Mouse (Mus musculus) midbrain, embryonic 12.5 days (tissue): ENCODE data around the gene Unc5cl. TPM values are rescaled to one million over a fixed set of nuclear protein-coding genes. Genes with fewer than 3 reads are reported as not detected.
"Not testable (repeated sequence)": the region's sequence is repeated elsewhere in the genome, so short reads cannot be mapped to it uniquely, and the experiment has no call there.

Experiments
- ATAC-seq: fragments of 200-750 bp; cut with Nextera tagmentation; 2 replicates; pipeline ENCODE4 v1.8.0; 2017; ENCODE audit warnings: low read depth, moderate TSS enrichment, moderate library complexity; ENCODE audit not compliant: low FRiP score
- H3K27ac ChIP-seq: fragments of 300-500 bp; sonication (generic); replicated peaks from 2 replicates; pipeline ENCODE4 v1.5.1; 2016; ENCODE audit warnings: mild to moderate bottlenecking
- H3K27me3 ChIP-seq: fragments of 300-500 bp; sonication (generic); 2 replicates; pipeline ENCODE4 v1.6.1; 2016; ENCODE audit warnings: mild to moderate bottlenecking
- H3K36me3 ChIP-seq: fragments of 300-500 bp; sonication (generic); 2 replicates; pipeline ENCODE4 v1.6.1; 2016
- H3K4me1 ChIP-seq: fragments of 300-500 bp; sonication (generic); 2 replicates; pipeline ENCODE4 v1.6.1; 2016
- H3K4me2 ChIP-seq: fragments of 300-500 bp; sonication (generic); replicated peaks from 2 replicates; pipeline ENCODE4 v1.6.1; 2016; ENCODE audit warnings: mild to moderate bottlenecking, moderate library complexity
- H3K4me3 ChIP-seq: fragments of 300-500 bp; sonication (generic); 2 replicates; pipeline ENCODE4 v1.5.1; 2016; ENCODE audit warnings: mild to moderate bottlenecking
- H3K9ac ChIP-seq: fragments of 300-500 bp; sonication (generic); replicated peaks from 2 replicates; pipeline ENCODE4 v1.6.1; 2016; ENCODE audit warnings: mild to moderate bottlenecking, moderate library complexity
- H3K9me3 ChIP-seq: fragments of 300-500 bp; sonication (generic); 2 replicates; pipeline ENCODE4 v1.6.1; 2016; ENCODE audit warnings: mild to moderate bottlenecking
- WGBS: fragments of 180-500 bp; shearing (Covaris S2); methylation state at CpG from one replicate; pipeline ENCODE4 v1.1.7; 2016; 5-methylcytosine and 5-hydroxymethylcytosine counted together
- polyA plus RNA-seq: library from polyadenylated mRNA; unstranded; fragments of >200 nt; fragmentation: Nextera tagmentation; extraction: Ambion mirVana; gene quantifications from 2 replicates; pipeline ENCODE4 v1.2.1, GENCODE M21; 2016

Gene Unc5cl
- polyA plus RNA-seq, 1 experiment from 2014 or later: 0.22 TPM

DNA sequence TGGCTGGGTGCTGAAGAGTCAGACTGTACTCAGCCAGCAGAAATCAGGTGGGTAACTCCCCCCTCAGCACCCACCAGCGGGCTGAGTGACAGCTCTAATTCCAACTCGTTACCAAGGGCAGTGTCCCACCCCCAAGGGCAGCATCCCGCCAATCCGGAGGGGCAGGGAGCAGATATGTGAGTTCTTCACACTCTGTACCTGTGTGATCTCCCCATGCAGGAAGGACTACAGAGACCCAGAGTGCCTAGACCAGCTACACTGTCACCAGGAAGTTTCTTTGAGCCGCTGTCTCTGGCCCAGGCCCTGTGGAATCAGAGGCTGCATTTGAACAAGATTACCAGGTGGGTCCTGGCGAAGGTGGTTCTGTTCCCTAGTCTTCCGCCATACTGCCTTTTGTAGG, 511 bp upstream of the Unc5cl start:
- Histone ChIP-seq H3K9me3 (no peaks in the 10 kb centered on the region), H3K27me3 (no peaks in the 10 kb centered on the region), H3K4me2 (no peak overlapping the region), H3K4me3 (no peak overlapping the region), H3K36me3 (no peaks in the 10 kb centered on the region), H3K9ac (no peak overlapping the region), H3K27ac (no peak overlapping the region), H3K4me1 (peaks cover 4% of the 10 kb centered on the region; the same call in 1 of the 2 replicates)
- no peak for ATAC-seq
- WGBS: 58% methylated on average over 7 of the region's 7 CpGs

DNA sequence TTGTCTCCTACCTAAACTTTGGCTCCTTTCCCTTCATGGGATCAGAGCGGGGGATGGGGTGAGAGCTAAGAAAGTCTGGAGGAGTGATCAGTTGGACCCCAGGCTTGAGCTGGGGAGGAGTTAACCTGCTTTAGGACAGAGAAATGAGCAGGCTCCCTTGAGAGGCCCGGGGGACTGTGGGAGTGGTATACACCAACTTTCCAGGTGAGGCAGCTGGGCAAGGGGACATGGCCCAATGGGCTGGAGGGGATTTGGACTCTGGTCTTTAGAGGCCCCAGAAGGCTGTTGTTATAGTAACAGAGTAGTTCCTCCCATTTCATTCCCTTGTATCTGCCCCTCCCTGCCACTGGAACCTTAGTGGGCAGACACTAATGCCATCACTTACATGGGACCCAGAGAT, 1.3 kb downstream of the Unc5cl start:
- Histone ChIP-seq H3K4me3 (no peak overlapping the region), H3K9ac (no peak overlapping the region), H3K9me3 (no peaks in the 10 kb centered on the region), H3K4me1 (peaks cover 4% of the 10 kb centered on the region; the same call in 1 of the 2 replicates), H3K27ac (no peak overlapping the region), H3K36me3 (no peaks in the 10 kb centered on the region), H3K4me2 (no peak overlapping the region), H3K27me3 (no peaks in the 10 kb centered on the region)
- 86% methylated on average over 2 of the region's 2 CpGs for WGBS
- ATAC-seq: no peak

DNA sequence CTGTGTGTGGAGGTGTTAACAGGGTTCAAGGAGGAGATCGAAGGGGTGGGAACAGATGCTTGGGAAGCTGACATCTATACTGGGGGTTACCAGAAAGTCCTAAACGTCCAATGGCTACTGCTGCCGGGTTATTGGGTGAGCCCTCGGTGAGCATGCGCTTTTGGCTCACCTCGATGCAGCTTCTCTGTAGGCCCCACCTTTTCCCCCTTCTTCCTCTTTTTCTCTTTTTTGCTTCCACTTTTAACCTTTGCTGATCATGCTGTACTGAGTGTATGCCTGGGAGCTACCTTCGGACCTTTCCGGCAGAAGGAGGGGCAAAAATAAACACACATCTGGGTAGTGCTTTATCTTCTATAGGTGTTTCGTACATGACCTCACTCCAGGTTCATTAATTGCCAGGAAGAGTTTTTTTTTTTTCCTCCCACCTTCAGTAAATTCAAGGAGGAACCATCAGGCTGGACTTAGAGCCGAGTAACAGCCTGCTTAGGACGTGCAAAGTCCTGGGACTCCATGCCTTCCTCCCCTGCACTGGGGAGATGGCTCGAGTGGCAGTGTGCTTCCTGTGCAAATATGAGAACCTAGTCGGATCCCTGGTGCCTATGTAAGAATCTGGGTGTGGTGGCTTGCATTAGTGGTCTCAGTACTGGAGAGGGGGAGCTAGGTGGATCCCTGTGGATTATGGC, 3.4 kb downstream of the Unc5cl start:
- Histone ChIP-seq H3K27me3 (no peaks in the 10 kb centered on the region), H3K9ac (no peak overlapping the region), H3K4me1 (no peaks in the 10 kb centered on the region), H3K4me3 (no peak overlapping the region), H3K4me2 (no peak overlapping the region), H3K36me3 (no peaks in the 10 kb centered on the region), H3K27ac (no peak overlapping the region), H3K9me3 (no peaks in the 10 kb centered on the region)
- WGBS: 83% methylated on average over 13 of the region's 13 CpGs
- no peak for ATAC-seq

DNA sequence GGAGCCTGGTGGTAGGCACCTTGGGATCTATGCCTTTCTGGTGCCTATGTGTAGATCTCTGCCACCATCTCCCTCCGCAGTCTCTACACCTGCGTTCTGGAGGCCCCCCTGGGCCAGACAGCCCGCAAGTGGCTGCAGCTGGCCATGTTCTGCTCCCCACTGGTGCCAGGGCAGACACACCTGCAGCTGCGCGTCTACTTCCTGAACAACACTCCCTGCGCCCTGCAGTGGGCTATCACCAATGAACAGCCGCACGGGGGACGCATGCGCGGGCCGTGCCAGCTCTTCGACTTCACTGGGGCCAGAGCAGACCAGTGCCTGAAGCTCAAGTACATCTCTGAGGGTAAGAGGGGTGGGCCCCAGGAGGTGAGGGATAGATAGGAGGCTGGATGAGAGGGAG, 7.4 kb downstream of the Unc5cl start:
- H3K27ac ChIP-seq: no peak overlapping the region
- H3K36me3 ChIP-seq: no peaks in the 10 kb centered on the region
- no peaks in the 10 kb centered on the region for H3K9me3 ChIP-seq
- no peak for ATAC-seq
- 0 out of 2 replicates have a peak, but pooled peaks cover 1% of the 10 kb centered on the region for H3K4me1 ChIP-seq
- no peak overlapping the region for H3K4me2 ChIP-seq
- H3K9ac ChIP-seq: no peak overlapping the region
- no peak overlapping the region for H3K4me3 ChIP-seq
- peaks cover 12% of the 10 kb centered on the region for H3K27me3 ChIP-seq
- WGBS: 94% methylated on average over 13 of the region's 13 CpGs

DNA sequence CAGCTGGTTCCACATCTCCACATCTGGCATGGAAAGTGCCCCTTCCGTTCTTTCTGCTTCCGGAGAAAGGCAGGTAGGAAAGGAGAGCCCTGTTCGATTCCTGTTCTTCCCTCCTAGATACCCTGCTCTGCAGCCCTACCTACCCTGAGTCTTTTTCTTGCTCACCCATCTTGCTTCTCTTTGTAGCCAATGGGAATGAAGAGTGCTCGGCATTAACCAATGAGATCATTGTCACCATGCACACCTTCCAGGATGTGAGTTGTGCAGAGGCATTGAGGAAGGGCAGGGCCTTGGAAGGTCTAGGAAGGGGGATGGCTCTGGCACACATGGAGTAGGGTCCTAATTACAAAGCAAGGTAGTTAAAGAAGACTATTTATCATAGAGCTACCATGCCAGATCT, 8.7 kb downstream of the Unc5cl start:
- no peak for ATAC-seq
- peaks cover 5% of the 10 kb centered on the region; the same call in 1 of the 2 replicates for H3K4me1 ChIP-seq
- H3K4me2 ChIP-seq: no peak overlapping the region
- WGBS: 96% methylated on average over 4 of the region's 4 CpGs
- no peak overlapping the region for H3K9ac ChIP-seq
- no peak overlapping the region for H3K4me3 ChIP-seq
- H3K36me3 ChIP-seq: no peaks in the 10 kb centered on the region
- peaks cover 16% of the 10 kb centered on the region for H3K27me3 ChIP-seq
- H3K9me3 ChIP-seq: no peaks in the 10 kb centered on the region
- no peak overlapping the region for H3K27ac ChIP-seq

DNA sequence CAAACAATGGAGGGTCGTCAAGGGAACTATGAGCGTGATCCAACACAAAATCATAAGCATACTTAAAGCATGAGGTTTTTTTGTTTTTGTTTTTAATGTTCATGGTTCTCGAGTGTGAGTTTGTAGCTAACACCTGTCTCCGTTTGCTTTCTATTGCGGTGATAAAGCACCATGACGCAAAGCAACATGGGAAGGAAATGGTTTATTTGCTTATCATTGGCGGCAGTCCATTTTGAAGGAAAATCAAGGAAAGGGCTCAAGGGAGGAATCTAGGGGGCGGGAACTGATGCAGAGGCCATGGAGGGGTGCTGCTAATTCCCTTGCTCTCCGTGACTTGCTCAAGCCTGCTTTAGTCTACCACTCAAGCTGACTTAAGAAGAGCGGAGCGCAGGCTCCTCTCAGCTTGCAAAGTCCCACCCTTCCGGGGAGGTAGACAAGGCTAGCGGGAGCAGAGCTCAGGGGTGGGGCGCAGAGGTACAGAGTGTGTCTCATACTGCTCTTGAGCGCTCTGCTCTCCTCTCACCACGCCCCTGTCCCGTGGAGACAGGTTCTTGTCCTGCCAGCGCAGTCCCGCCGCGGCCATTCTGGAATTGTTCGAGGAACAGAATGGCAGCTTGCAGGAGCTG, 12.2 kb downstream of the Unc5cl start:
- ATAC-seq: 0 out of 2 replicates have a peak, but pooled peaks have one; percentile 12
- Histone ChIP-seq H3K4me1 (peaks cover 5% of the 10 kb centered on the region; the same call in 1 of the 2 replicates), H3K9me3 (0 out of 2 replicates have a peak, but pooled peaks cover 2% of the 10 kb centered on the region), H3K9ac (no peak overlapping the region), H3K27me3 (peaks cover 16% of the 10 kb centered on the region), H3K27ac (no peak overlapping the region), H3K4me2 (peak overlapping the region; percentile 41), H3K4me3 (peak overlapping the region; percentile 12; the same call in 1 of the 2 replicates), H3K36me3 (no peaks in the 10 kb centered on the region)
- WGBS: 36% methylated on average over 22 of the region's 22 CpGs

DNA sequence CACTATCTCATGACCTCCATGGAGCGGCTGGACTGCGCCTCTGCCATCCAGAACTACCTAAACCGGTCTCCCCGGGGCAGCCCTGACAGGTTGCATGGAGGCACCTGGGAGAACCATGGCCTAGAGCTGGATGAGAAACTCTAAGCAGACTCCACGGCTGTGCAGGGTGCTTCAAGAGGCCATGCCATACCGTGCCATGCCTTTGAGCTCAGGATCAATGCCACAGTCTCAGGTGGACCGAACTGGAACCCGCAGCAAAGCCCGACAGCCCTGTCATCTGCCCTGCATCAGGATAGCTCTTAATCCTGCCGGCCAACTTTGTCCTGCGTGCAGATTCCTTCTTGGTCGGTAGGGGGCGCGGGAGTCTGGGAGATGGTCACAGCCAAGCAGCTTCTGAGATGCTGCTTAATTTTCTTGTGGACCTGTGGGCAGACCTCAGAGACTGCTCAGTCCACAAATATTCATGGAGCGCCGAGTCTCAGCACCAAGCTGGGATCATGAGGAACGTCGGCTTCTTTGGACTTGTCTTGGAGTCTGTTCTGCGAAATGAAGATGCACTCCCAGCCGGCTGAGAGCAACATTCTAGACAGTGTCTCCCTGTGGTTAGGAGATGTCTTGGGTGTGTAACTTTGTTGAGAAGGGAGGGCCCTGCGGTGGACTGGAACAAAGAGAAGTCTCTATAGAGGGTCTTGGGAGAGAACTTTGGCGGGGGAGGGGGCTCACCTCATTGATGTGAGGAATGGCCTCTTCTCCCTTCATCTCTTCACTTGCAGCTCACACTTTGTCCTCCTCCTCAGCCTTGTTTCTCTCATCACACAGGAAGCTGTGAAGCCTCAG, 12.9 kb downstream of the Unc5cl start:
- peaks cover 16% of the 10 kb centered on the region for H3K27me3 ChIP-seq
- peak overlapping the region; percentile 41 for H3K4me2 ChIP-seq
- H3K4me3 ChIP-seq: peak overlapping the region; percentile 12; the same call in 1 of the 2 replicates
- H3K36me3 ChIP-seq: no peaks in the 10 kb centered on the region
- peak; percentile 80 for ATAC-seq
- no peak overlapping the region for H3K9ac ChIP-seq
- H3K4me1 ChIP-seq: peaks cover 5% of the 10 kb centered on the region; the same call in 1 of the 2 replicates
- H3K9me3 ChIP-seq: 0 out of 2 replicates have a peak, but pooled peaks cover 2% of the 10 kb centered on the region
- WGBS: 13% methylated on average over 22 of the region's 22 CpGs
- H3K27ac ChIP-seq: no peak overlapping the region

DNA sequence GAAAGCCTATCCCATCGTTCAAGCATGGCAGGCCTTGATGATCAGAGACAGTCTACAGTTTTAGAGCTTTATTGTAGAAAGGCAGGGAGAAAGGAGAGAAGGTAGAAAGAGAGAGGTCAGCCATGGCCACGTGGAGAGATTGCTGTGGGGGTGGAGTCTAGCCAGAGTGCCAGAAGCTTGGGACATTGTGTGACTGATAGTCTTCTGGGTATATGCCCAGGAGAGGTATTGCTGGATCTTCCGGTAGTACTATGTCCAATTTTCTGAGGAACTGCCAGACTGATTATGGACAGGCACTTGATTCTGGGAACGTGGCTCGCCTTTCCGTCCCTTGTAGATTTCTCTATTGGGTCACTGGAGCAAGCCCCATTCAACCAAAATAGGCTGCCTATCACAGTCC, 19.6 kb downstream of the Unc5cl start:
- not testable (repeated sequence) for H3K36me3 ChIP-seq, H3K4me2 ChIP-seq, H3K27me3 ChIP-seq, H3K4me3 ChIP-seq, H3K9ac ChIP-seq, H3K4me1 ChIP-seq, ATAC-seq, H3K27ac ChIP-seq, H3K9me3 ChIP-seq
- 90% methylated on average over 6 of the region's 6 CpGs for whole genome bisulfite sequencing

DNA sequence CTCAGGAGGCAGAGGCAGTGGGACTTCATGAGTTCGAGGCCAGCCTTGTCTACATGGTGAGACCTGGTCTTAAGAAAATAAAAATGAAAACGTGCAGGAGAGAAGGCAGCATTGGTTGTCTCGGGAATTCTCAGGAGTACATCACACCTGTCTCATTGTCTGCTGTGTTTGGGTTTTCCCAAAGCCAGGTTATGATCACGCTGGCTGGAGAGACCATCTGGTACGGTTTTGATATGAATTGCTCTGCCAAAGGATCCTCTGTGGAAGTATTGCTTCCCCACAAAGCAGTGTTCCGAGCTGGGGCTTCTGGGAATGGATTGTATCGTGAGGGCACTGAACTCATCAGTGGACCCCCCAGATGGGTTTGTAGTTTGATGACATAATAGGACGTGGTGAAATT, 20.7 kb downstream of the Unc5cl start:
- H3K36me3 ChIP-seq: no peaks in the 10 kb centered on the region
- H3K27ac ChIP-seq: no peak overlapping the region
- no peak overlapping the region for H3K4me2 ChIP-seq
- no peak overlapping the region for H3K9ac ChIP-seq
- H3K4me1 ChIP-seq: no peaks in the 10 kb centered on the region
- no peak overlapping the region for H3K4me3 ChIP-seq
- whole genome bisulfite sequencing: 90% methylated on average over 8 of the region's 8 CpGs
- no peaks in the 10 kb centered on the region for H3K9me3 ChIP-seq
- H3K27me3 ChIP-seq: no peaks in the 10 kb centered on the region
- no peak for ATAC-seq

DNA sequence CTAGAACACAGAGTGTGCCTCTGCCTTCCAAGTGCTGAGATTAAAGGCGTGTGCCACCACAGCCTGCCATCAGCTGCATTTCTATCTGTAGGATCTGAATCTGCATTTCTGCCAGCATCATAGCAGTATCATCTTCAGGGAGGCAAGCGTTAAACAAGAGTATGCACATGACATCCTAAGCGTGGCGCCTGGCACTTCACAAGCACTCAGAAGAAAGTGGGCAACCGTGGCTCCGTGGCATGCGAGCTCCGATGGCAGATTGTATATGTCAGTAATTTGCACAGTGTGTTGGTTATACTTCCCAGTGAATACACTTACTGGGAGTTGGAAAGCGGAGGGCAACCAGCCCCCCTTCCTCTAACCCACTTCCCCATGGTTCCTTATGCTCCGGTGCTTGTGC, 25.3 kb downstream of the Unc5cl start:
- WGBS: 85% methylated on average over 10 of the region's 10 CpGs
- no peak overlapping the region for H3K27ac ChIP-seq
- no peak overlapping the region for H3K9ac ChIP-seq
- no peaks in the 10 kb centered on the region for H3K9me3 ChIP-seq
- H3K36me3 ChIP-seq: no peaks in the 10 kb centered on the region
- H3K4me3 ChIP-seq: no peak overlapping the region
- H3K4me2 ChIP-seq: no peak overlapping the region
- H3K27me3 ChIP-seq: no peaks in the 10 kb centered on the region
- no peak for ATAC-seq
- H3K4me1 ChIP-seq: no peaks in the 10 kb centered on the region

DNA sequence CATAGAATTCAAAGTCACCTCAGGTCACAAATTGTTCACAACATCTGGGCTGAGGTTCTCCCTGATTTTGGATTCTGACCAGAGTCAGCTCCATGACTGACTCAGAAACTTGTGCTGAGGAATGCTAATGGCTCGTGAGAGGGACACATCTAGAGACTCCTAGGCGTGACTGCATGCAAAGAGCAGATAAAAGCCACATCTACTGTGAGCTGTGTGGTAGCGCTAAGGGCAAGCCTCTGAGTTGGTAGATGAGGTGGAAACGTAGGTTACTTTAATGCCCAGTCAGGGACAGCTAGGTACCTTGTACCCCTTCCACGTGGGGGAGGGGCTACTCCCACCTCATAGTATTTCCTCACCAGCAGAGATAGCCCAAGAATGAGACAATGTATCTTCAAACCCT, 29.1 kb downstream of the Unc5cl start:
- H3K36me3 ChIP-seq: no peaks in the 10 kb centered on the region
- no peak for ATAC-seq
- H3K9ac ChIP-seq: no peak overlapping the region
- no peak overlapping the region for H3K4me3 ChIP-seq
- 85% methylated on average over 5 of the region's 5 CpGs for WGBS
- no peaks in the 10 kb centered on the region for H3K27me3 ChIP-seq
- H3K4me2 ChIP-seq: no peak overlapping the region
- H3K4me1 ChIP-seq: no peaks in the 10 kb centered on the region
- no peak overlapping the region for H3K27ac ChIP-seq
- H3K9me3 ChIP-seq: no peaks in the 10 kb centered on the region

DNA sequence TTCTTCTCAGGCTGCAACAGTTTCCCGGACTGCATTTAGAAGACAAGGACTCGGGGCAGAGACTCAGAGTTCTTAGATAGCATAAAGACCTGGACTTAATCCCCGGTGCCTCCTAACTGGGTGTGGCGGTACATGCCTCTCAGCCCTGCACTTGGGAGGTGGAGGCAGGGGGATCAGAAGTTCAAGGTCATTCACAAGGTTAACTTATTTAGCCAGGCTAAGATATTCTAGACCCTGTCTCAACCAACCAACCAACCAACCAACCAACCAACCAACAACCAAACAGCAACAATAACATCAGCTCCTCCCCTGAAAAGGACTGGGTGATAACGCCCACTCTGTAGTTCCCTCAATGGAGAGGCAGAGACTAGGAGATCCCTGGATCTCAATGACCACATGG, 29.5 kb downstream of the Unc5cl start:
- no peaks in the 10 kb centered on the region for H3K9me3 ChIP-seq
- H3K4me2 ChIP-seq: no peak overlapping the region
- H3K36me3 ChIP-seq: no peaks in the 10 kb centered on the region
- H3K4me1 ChIP-seq: no peaks in the 10 kb centered on the region
- H3K27me3 ChIP-seq: no peaks in the 10 kb centered on the region
- H3K27ac ChIP-seq: no peak overlapping the region
- 89% methylated on average over 5 of the region's 5 CpGs for WGBS
- no peak overlapping the region for H3K9ac ChIP-seq
- ATAC-seq: no peak
- H3K4me3 ChIP-seq: no peak overlapping the region
